Mouse (Mus musculus) hindbrain, embryonic 16.5 days (tissue): ENCODE data around the gene Epor. TPM values are rescaled to one million over a fixed set of nuclear protein-coding genes. Genes with fewer than 3 reads are reported as not detected.

Experiments
- ATAC-seq: fragments of 200-750 bp; cut with Nextera tagmentation; 2 replicates; pipeline ENCODE4 v1.8.0; 2017; ENCODE audit warnings: moderate TSS enrichment, moderate library complexity
- H3K27ac ChIP-seq: fragments of 300-500 bp; sonication (generic); 2 replicates; pipeline ENCODE4 v1.5.1; 2014; ENCODE audit warnings: low read depth, mild to moderate bottlenecking, control low read depth, low read length, moderate library complexity
- H3K27me3 ChIP-seq: fragments of 300-500 bp; sonication (generic); replicated peaks from 2 replicates; pipeline ENCODE4 v1.6.1; 2014; ENCODE audit warnings: low read length; ENCODE audit not compliant: control insufficient read depth, insufficient read depth
- H3K36me3 ChIP-seq: fragments of 300-500 bp; sonication (generic); 2 replicates; pipeline ENCODE4 v1.6.1; 2014; ENCODE audit warnings: mild to moderate bottlenecking, low read length, moderate library complexity, mixed read lengths; ENCODE audit not compliant: control insufficient read depth, insufficient read depth
- H3K4me1 ChIP-seq: fragments of 300-500 bp; sonication (generic); 2 replicates; pipeline ENCODE4 v1.6.1; 2014; ENCODE audit warnings: low read depth, low read length; ENCODE audit not compliant: control insufficient read depth, insufficient read depth
- H3K4me2 ChIP-seq: fragments of 300-500 bp; sonication (generic); 2 replicates; pipeline ENCODE4 v1.6.1; 2014; ENCODE audit warnings: mild to moderate bottlenecking, low read length, control low read depth, moderate library complexity
- H3K4me3 ChIP-seq: fragments of 300-500 bp; sonication (generic); 2 replicates; pipeline ENCODE4 v1.5.1; 2014; ENCODE audit warnings: mild to moderate bottlenecking, low read length, control low read depth, moderate library complexity
- H3K9ac ChIP-seq: fragments of 300-500 bp; sonication (generic); 2 replicates; pipeline ENCODE4 v1.6.1; 2014; ENCODE audit warnings: low read depth, mild to moderate bottlenecking, control low read depth, low read length, moderate library complexity
- H3K9me3 ChIP-seq: fragments of 300-500 bp; sonication (generic); 2 replicates; pipeline ENCODE4 v1.6.1; 2014; ENCODE audit warnings: mild to moderate bottlenecking, low read length, moderate library complexity; ENCODE audit not compliant: control insufficient read depth
- WGBS: fragments of 180-500 bp; shearing (Covaris S2); extraction: QIAGEN DNeasy Blood & Tissue Kit; methylation state at CpG from one replicate; pipeline ENCODE4 v1.1.7; 2014; 5-methylcytosine and 5-hydroxymethylcytosine counted together
- polyA plus RNA-seq: library from polyadenylated mRNA; unstranded; fragments of >200 nt; fragmentation: Nextera tagmentation; extraction: Ambion mirVana; gene quantifications from 2 replicates; pipeline ENCODE4 v1.2.1, GENCODE M21; 2015

Gene Epor
- polyA plus RNA-seq, 1 experiment from 2014 or later = 1.2 TPM

DNA sequence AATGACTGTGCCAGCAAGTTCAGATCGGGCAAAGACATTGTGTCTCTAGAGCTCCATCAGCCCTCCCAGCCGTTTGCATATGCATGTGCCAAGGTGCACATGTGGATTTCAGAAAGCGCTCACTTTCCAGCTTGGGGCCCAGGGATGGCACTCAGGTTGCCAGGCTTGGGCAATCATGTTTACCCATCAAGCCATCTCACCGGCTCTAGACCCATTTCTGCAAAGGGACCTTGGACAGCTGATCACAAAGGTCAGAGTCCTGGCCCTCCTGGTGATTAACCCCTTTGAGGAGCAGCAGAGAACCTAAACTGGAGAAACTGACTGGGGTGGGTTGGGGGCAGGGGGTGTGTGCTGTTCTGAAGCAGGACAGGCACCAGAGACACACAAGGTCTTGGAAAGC lies 28.9 kb upstream of the Epor start:
- 77% methylated on average over 4 of the region's 4 CpGs for WGBS
- H3K9me3 ChIP-seq = no peaks in the 10 kb centered on the region
- peaks cover 42% of the 10 kb centered on the region for H3K27me3 ChIP-seq
- H3K4me1 ChIP-seq = peaks cover 21% of the 10 kb centered on the region
- no peak overlapping the region for H3K9ac ChIP-seq
- H3K27ac ChIP-seq = no peak overlapping the region
- H3K4me3 ChIP-seq = no peak overlapping the region
- no peak for ATAC-seq
- no peak overlapping the region for H3K4me2 ChIP-seq
- no peaks in the 10 kb centered on the region for H3K36me3 ChIP-seq

DNA sequence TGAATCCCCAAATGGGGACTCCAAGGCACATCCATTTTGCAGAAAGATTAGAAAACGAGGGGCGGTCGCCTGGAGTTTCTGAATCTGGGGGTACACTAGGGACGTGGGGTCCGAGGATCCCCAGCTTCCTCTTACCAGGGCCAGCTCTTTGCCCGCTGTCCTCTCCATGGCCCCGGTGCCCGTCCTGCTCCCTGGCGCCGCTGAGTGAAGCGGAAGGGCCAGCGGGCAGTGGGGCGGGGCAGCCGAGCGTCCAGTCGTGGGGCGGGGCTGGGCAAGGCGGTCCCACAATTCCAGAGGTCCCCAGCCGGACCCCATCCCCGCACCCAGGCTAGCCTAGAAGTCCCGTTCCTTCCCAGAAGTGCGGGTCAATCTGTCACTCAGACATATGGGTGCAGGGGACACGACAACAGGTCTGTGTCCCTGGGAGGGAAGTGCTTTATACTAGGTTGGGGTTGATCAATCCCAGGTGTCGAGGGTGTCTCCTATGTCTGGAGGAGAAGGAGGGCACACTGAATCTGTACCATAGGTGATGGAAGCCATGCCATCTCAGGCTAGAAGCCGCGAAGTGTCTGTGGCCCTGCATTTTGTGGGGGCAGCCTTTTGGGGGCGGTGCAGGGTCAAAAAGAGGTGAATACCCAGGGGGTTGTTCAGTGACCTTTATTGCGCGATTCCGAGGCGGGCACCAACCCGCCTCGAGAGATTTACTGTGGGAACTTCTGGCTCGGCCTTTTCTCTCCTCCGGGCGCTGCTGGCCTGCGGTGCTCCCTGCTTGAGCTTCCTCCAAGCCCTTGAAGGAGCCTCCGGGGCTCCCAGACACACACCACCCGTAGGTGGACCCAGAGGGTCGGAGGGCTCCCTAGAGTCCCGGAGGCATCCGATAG lies 26.2 kb upstream of the Epor start, which contains the start of gene Rgl3:
Gene Rgl3 (minus strand): TSS at position 217 of the 881 bp plus-strand sequence.
- ATAC-seq = peak; percentile 29; the same call in 1 of the 2 replicates
- H3K9me3 ChIP-seq = no peaks in the 10 kb centered on the region
- no peak within 1 kb of the TSS for H3K27ac ChIP-seq
- no peaks in the 10 kb centered on the region for H3K36me3 ChIP-seq
- peak within 1 kb of the TSS; percentile 42 for H3K4me3 ChIP-seq
- peak within 1 kb of the TSS; percentile 78 for H3K4me2 ChIP-seq
- peak within 1 kb of the TSS; percentile 54 for H3K9ac ChIP-seq
- peaks cover 21% of the 10 kb centered on the region for H3K4me1 ChIP-seq
- WGBS = 2% methylated on average over 42 of the region's 42 CpGs
- peaks cover 52% of the 10 kb centered on the region for H3K27me3 ChIP-seq

DNA sequence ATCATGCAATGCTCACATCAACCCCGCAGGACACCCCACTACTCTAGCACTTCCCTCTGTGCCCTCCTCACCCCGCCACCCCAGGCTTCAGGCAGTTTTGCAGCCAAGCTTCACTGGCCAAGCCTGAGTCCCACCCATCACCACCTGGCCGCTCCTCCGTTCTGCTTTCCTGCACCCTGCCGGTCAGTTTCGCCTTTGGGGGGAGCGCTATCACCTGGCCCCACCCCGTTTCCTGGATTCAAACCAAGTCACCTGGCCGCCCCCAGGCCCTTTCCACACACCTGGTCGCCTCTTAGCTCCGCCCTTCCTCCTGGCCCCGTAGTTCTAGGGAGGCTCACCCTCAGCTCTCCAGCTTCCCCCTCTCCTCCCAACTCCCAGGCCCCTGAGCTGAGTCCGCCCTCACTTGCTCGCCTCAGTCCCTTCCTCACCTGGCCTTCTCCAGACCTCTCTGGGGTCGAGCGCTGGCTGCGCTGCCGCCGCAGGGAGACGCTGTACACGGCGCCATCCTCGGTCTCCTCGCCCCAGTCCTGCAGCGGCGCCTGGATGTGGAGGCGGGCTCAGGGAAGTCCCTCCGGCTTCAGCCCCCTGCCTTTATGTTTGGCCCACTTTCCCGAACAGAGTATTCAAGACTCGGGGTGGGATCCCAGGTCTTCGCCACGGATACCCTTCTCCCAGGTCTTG lies 25.3 kb upstream of the Epor start:
- WGBS = under 1% methylated on average over 32 of the region's 32 CpGs
- Histone ChIP-seq H3K9me3 (no peaks in the 10 kb centered on the region), H3K27me3 (peaks cover 52% of the 10 kb centered on the region), H3K9ac (peak overlapping the region; percentile 54), H3K4me3 (peak overlapping the region; percentile 42), H3K27ac (no peak overlapping the region), H3K36me3 (no peaks in the 10 kb centered on the region), H3K4me2 (peak overlapping the region; percentile 78), H3K4me1 (peaks cover 21% of the 10 kb centered on the region)
- 0 out of 2 replicates have a peak, but pooled peaks have one; percentile 13 for ATAC-seq

DNA sequence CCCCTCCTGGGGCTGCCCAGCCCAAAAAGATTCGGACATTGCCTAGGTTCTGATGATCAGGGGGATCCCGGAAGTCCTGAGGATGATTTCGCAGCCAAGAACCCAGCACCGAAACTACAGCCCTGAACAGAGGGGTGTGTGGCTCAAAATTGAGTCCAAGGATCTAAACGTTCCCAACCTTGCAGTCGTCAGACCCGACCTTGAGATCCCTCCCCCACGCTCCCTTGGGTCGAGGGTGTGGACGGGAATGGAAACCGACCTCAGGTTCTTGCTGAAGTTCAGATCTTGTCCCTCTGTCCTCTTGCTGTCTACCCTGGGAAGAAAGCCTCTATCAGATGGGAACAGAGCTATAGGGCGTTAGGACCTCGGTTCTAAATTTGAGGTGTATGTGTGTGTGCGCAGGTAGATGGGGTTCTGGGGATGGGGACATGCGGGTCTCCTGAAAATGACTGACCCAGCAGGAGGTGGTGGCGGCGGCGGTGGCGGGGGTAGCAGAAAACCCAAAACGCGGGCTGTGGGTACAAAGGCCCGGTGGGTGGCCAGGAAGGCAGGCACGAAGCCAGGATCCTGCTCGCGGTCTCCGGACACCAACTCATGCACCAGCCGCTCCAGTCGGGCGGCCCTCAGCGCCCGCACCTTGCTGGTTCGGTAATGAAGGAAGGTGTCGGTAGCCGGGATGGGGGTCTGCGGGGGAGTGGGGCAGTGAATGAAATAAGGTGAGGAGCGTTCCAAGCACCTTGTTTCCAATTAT lies 24.5 kb upstream of the Epor start:
- Histone ChIP-seq H3K4me1 (peaks cover 21% of the 10 kb centered on the region), H3K9me3 (no peaks in the 10 kb centered on the region), H3K9ac (no peak overlapping the region), H3K4me3 (peak overlapping the region; percentile 42), H3K4me2 (peak overlapping the region; percentile 78), H3K27ac (no peak overlapping the region), H3K27me3 (peaks cover 52% of the 10 kb centered on the region), H3K36me3 (no peaks in the 10 kb centered on the region)
- no peak for ATAC-seq
- 9% methylated on average over 36 of the region's 36 CpGs for WGBS

DNA sequence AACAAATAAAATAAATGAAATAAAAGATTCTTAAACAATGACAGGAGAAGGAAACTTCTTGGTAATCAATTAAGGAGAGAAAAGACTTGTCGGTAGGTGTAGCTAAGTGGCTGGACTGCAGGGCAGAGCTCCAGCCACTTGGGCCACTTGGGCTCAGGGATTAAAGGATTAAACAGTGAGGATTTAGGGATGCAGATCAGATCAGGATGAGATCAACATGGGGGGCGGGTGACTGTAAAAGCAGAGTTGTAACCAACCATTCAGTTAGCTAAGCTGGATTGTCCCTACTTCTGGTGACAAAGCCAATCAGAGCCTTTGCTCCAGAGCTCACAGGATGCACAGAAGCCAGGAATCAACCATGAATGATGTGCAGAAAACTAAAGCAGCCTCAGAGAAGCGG lies 20.6 kb upstream of the Epor start:
- Histone ChIP-seq H3K4me2 (no peak overlapping the region), H3K9ac (no peak overlapping the region), H3K36me3 (no peaks in the 10 kb centered on the region), H3K9me3 (no peaks in the 10 kb centered on the region), H3K4me1 (peaks cover 12% of the 10 kb centered on the region), H3K4me3 (no peak overlapping the region), H3K27me3 (peaks cover 23% of the 10 kb centered on the region), H3K27ac (no peak overlapping the region)
- WGBS = 28% methylated on average over 3 of the region's 3 CpGs
- ATAC-seq = no peak

DNA sequence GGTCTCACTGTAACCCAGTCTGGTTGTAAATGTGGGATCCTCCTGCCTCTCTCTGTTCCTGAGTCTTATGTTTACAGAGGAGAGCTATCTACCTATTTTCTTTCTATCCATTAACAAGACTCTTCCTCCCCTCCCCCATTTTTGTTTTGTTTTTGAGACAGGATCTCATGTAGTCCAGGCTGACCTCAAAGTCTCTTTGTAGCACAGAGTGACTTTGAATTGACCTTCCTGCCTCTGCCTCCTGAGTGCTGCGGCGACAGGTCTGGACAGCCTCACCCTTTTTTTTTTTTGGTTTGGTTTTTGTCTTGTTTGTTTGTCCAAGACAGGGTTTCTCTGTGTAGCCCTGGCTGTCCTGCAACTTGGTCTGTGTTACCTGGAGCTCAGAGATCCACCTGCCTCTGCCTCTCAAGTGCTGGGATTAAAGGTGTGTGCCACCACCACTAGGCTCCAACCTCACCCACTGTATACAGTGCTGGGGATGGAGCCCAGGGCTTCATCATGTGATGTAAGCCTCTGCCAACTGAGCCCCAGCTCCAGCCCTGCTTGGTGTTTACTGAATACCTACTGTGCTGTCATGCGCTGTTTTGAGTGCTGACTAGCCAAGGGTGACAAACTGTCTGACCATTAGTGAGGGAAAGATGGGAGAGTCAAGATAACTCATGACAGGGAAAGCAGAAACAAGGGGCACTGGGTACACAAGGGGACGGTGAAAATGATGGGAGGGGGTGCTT lies 15.3 kb upstream of the Epor start:
- Histone ChIP-seq H3K4me1 (no peaks in the 10 kb centered on the region), H3K4me3 (no peak overlapping the region), H3K27ac (no peak overlapping the region), H3K36me3 (no peaks in the 10 kb centered on the region), H3K9ac (no peak overlapping the region), H3K4me2 (no peak overlapping the region), H3K9me3 (no peaks in the 10 kb centered on the region), H3K27me3 (no peaks in the 10 kb centered on the region)
- no peak for ATAC-seq
- WGBS = 85% methylated on average over 4 of the region's 4 CpGs

DNA sequence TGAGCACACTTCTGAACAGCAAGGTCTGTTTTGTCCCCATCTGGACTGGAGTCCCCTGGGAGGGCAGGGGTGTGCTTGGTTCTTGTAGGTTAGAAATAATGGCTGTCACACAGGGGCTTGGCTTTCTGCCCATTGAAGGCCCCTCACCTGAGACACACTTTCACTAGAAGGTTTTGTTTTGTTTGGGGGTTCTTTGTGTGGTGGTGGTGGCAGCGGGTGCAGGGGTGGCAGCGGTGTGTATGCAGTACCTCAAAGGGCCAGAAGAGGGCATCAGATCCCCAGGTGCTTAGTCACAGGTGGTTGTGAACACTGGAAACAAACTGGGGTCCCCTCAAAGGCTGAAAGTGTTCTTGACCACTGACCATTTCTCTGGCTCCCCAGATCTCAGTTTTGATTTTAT lies 14.7 kb upstream of the Epor start:
- Histone ChIP-seq H3K36me3 (no peaks in the 10 kb centered on the region), H3K4me3 (no peak overlapping the region), H3K4me2 (no peak overlapping the region), H3K9ac (no peak overlapping the region), H3K27ac (no peak overlapping the region), H3K4me1 (no peaks in the 10 kb centered on the region), H3K27me3 (no peaks in the 10 kb centered on the region), H3K9me3 (no peaks in the 10 kb centered on the region)
- 23% methylated on average over 2 of the region's 2 CpGs for WGBS
- ATAC-seq = no peak

DNA sequence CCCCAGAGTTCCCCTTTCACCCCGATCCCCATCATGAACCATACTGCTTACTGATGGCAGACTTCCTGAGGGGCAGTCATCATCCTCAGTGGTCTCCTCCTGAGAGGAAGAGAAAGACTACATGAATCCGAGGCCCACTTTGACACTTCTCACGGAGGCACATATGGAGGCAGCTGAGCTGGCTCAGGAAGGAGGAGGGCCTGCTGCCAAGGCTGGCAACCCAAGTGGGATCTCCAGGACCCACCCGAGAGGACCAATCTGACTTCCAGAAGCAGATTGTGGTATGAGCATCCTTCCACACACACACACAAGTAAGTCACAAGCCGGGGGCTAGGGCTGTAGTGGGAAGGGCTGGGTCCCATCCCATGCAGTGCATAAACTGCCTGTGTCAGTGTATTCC lies 14.0 kb upstream of the Epor start:
- Histone ChIP-seq H3K27me3 (no peaks in the 10 kb centered on the region), H3K4me2 (no peak overlapping the region), H3K9ac (no peak overlapping the region), H3K36me3 (no peaks in the 10 kb centered on the region), H3K27ac (no peak overlapping the region), H3K4me1 (no peaks in the 10 kb centered on the region), H3K9me3 (no peaks in the 10 kb centered on the region), H3K4me3 (no peak overlapping the region)
- no peak for ATAC-seq
- 69% methylated on average over 5 of the region's 5 CpGs for WGBS
